Mouse (Mus musculus): ENCODE results near the gene Olfr968.

DNA sequence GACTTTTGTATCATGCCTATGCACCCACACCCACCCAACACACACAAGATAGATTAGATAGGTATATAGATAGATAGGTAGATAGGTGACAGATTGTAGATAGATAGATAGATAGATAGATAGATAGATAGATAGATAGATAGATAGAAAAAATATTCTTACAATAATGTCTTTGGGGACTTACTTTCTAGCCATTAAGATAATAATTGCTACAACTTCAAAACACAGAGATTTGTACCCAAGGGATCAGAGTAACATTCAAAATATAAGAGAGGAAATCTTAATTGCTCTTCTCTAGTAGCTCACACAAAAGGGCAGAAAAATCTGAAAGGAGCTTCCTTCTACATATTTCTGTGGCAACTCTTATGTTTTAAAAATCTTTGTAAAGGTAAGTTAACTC is 37.1 kb downstream of the Olfr968 start, which contains the start of gene Olfr967:
- TF ChIP-seq EP300 (IDR thresholded peaks at IDR 0.05) = no peak
- no peak for TF ChIP-seq CTCF (IDR thresholded peaks at IDR 0.05)

Data from lung, postnatal 0 days (tissue).